Mouse (Mus musculus) granulocyte monocyte progenitor cell, adult 5-6 weeks (primary cell): ENCODE data around the gene Flt3. TPM values are rescaled to one million over a fixed set of nuclear protein-coding genes. Genes with fewer than 3 reads are reported as not detected.
A peak's percentile ranks its signal among the peaks of the same experiment; 100 is the strongest.

ENCODE experiments used
- ATAC-seq: replicated peaks from 2 replicates; pipeline ENCODE4 v1.8.0; 2016; ENCODE audit warnings: mild to moderate bottlenecking, moderate TSS enrichment, inconsistent platforms; ENCODE audit not compliant: poor library complexity, severe bottlenecking
- total RNA-seq, 2 experiments: library from RNA; stranded (forward) in 1 of 2; stranded (reverse) in 1 of 2; fragments of 200-712, 200-1000 nt in 1 of 2; fragments of >200 nt in 1 of 2; fragmentation: Nextera tagmentation in 1 of 2; gene quantifications; 2 replicates each; pipeline ENCODE4 v1.2.3; 2014 to 2017

Flt3 gene
- total RNA-seq, 2 experiments from 2014 or later = 4.7 to 5.3 TPM

DNA sequence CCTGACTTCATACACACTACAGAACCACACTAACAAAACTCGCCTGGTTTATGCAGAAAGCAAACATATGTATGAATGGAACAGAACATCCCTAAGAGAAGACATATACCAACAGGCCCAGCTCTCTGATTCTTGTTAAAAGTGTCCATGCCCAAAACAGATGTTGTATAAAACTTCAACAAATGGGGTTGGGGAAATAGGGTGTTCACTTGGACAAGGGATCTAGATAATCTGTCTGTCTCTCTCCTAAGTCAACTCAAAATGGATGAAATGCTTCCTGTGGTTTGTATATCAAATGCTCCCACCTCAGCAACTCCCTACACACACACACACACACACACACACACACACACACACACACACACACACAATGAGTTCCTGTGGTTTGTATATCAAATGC, 17.7 kb upstream of the Flt3 start:
- ATAC-seq = no peak

DNA sequence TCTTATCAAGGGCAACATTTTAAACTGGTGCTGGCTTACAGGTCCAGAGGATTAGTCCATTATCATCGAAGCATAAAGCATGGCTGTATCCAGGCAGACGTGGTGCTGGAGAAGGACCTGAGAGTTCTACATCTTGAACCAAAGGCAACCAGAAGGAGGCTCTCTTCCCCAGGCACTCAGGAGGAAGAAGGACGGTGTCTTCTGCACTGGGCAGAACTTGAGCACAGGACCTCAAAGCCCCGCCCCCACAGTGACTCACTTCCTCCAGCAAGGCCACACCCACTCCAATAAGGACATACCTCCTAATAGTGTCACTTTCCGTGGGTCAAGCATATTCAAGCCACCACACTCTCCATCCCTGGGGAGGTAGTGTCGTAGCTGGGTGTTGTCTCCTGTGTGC, 10.3 kb upstream of the Flt3 start:
- peak; percentile 50 for ATAC-seq

DNA sequence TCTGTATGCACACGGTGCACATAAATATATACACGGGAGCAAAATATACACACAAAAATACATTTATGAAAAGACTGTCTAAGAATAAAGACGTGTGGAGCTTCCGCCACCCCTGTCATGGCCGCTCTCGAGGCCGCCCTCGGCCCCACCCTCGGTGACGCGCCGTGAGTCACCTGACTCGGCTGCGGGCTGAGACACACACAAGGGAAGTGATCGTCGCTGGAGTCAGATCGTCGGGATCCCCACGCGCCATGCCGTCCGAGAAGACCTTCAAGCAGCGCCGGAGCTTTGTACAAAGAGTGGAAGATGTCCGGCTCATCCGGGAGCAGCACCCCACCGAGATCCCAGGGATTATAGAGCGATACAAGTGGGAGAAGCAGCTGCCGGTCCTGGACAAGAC, 8.4 kb upstream of the Flt3 start:
- ATAC-seq = peak; percentile 50

DNA sequence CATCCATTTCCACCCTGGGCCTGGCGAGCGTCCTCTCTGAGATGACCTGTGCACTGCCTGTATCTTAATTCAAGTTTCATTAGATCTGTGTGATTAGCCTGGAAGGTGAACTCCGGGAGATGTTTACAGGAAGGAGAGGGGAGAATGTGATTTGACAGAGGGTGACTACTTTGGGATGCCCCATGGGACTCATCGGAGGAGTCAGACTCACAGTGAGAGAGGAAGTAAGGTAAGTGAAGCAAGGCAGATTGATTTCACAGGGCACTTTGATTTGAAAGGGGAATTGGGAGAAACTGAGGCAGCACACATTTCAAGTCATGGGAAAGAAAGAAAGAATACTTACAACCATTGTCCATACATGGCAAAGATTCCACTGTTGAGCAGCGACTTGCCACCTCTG, 5.8 kb upstream of the Flt3 start:
- no peak for ATAC-seq

DNA sequence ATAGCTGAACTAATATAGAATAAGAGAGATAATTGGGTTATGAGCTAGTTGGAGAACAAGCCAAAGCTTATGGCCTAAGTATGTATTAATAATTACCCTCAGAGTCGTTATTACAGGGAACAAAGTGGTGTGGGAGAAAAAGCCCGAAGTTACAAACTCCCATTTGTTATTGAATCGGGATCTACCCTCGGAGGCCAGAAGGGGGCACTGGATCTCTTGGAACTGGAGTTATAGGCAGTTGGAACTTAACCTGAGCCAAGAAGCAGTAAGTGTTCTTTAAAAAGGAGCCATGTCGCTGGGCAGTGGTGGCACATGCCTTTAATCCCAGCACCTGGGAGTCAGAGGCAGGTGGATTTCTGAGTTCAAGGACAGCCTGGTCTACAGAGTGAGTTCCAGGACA, 2.2 kb upstream of the Flt3 start:
- ATAC-seq = peak; percentile 20

DNA sequence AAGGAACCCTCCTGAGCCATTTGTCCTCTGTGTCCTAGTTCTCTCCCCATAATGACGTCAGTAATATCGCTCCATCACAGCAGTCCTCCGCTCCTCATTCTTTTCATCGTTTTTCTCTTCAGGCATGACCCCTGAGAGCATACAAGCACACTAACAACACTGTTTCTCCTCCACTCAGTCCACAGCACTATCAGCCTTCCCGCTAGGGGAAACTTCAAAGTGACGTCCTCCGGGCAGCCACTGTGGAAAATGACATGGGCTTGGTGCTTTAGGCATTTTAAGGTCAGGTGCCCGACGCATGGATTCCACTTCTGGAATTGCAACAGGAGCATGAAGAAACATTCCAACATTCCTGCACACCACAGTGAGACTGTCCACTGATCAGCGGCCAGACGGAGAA, 735 bp upstream of the Flt3 start:
- ATAC-seq = 0 out of 2 replicates have a peak, but pooled peaks have one; percentile 5

DNA sequence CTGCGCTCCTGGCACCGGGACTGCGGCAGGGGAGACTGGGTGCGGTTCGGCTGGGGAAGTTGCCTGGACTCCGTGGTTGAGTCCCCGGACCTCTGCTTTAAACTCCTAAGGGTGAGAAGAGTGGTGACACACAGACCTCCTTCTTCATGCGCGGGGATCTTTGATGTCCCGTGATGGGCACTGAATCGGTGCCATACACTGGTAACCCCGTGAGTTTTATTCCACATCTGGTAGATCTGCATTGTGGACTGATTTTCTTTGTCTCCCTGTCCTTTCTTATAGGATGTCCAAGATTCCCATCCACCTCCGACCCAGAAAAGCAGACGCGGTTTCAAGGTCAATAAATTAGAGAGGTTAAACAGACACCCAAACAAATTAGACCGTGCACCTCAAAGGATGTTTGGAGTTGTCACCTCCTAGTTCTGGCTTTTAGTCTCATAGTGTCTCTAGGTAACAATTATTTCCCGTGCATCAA, 253 bp upstream of the Flt3 start:
- ATAC-seq = no peak

DNA sequence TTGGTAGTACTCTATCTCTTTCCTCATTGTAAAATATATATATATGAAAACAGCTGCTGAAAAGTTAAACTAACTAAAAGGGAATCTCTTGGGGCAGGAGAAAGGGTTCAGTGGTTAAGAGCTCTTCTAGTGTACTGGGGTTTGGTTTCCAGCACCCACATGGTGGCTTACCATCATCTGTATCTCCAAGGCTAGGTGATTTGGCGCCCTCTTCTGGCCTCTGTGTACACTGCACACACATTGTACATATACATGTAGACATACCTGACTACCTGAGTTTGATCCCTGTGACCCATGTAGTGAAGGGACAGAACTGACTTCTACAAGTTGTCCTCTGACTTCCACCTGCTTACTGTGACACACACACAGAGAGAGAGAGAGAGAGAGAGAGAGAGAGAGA, 5.2 kb downstream of the Flt3 start:
- ATAC-seq = no peak

DNA sequence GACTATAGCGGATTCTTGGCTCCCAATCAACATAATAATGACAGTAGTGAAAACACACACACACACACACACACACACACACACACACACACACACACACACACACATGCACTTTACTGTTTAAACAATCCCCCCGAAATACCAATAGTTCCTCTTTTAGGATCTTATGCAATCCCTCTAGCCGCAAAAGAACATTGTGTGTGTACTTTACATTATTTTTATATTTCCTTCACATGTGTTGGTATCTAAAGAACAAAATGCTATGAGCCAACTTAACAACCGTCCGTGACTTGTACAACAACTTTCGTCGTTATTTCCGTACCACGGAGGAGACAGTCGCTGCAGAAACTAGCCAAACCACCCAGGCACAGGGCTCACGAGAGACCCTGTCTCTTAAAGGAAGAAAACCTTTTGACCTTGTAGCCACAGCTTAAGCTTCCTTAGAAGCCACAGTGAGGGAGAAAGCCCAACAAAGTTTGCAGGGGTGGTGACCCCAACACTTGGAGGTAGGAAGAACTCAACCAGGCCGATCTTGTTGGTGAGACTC, 7.5 kb downstream of the Flt3 start:
- ATAC-seq = peak; percentile 67

DNA sequence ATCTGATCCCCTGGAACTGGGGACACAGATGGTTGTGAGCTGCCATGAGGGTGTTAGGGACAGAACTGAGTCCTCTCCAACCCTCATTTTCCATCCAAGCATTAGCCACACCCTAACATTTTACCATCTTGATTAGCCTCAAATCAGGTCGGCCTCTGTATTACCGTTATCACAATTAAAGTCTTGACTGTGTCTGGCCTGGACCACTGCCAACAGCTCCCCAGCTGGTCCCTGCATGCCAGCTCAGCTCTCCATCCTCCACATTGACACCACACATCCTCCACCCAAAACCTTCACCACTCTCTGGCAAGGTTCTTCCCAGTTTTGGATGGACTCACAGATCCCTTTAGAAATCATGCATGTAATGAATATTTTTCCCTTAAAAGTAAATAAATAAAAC, 9.5 kb downstream of the Flt3 start:
- no peak for ATAC-seq

DNA sequence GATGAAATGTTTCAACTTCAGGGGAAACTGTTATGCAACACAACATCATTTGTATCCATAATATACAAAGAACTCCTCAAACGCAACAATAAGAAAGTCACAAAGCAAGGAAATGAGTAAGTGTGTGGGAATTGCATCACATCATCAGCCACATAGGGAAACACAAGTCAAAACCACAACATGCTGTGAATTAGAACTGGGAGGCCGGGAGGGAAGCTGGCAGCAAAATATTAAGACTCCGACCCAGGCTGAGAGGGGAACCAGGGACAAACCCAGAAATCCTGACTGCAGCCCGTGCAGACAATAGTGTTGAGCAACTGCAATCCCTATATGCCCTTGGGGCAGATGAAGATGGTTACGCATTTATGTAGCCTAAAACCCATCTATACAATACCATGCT, 11.2 kb downstream of the Flt3 start:
- peak; percentile 80 for ATAC-seq

DNA sequence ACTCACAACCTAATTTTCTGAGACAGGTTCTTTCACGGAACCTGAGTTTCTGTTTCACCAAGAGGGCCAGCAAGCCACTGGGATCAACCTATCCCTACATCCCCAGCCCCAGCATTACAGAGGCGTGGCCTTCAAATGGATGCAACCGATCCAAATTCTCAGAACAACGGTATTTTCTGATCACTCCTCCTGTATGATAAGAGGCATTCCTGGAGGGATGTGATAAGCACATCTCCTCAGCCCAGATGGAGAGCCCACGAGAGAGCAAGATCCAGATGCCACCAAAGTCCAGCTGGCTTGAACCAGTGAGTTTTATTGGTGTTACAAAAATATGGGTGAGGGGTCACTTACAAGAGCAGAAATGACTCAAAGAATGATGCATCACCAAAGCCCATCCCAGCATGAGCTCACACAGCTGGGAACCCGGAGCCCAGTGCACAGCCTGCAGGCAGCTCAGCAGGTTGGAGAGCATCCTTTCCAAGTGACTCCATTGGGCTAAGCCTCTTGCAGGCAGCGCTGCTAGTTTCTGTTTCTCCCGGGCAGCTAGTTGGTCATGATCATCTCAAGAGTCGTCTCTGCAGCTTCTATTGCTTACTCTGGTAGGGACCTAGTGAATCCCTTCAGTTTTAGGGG, 11.8 kb downstream of the Flt3 start:
- no peak; the same call in 1 of the 2 replicates for ATAC-seq

DNA sequence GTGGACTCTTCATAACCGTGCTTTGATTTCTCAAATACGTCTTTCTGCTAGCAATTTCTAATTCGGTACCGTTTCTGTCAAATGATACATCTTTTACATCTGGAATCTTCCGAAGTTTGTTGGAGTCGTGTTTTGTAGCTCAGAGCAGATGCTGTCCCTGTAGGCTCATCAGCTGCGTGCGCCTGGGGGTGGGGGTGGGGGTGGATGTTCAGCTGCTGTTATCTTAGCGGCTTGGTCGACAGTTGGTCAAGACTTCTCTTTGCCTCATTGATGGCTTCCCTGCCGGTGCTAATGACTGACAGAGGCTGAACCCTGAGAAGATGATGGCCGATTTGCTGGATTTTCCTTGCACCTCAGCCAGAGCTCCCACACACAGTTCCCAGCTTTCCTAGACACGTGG, 13.4 kb downstream of the Flt3 start:
- no peak for ATAC-seq

DNA sequence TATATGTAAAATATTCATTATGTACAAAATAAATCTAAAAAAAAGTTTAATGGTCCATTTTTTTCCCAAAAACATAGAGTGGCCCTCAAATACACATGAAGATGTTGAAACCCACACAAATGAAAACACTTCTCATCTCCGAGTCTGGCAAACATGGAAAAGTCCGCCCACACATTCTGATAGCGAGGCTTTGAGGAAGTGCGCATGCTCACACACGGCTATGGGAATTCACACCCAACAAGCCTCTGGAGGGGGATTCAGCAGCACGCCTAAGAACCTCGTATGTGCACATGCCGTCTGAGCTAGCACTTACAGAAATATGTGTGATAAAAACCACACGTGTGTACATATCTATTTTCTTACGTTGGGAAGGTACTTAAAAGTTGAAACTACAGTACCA, 18.9 kb downstream of the Flt3 start:
- no peak for ATAC-seq

DNA sequence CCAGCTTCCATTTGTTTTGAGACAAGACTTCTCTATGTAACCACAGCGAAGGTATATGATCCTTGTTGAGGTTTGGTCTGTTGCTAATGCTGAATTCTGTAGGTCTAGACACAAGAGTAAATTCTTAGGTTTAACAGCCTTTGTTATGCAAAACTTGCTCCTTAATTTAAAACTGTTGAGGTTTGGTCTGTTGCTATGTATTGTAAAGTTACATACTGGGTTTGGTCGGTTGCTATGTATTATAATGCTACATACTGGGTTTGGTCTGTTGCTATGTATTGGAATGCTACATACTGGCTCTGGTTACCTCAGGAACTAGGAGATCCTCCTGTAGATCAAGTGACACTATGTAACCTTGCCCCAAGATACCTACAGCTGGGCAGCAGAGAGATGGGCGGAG, 20.8 kb downstream of the Flt3 start:
- peak; percentile 25; the same call in 1 of the 2 replicates for ATAC-seq

DNA sequence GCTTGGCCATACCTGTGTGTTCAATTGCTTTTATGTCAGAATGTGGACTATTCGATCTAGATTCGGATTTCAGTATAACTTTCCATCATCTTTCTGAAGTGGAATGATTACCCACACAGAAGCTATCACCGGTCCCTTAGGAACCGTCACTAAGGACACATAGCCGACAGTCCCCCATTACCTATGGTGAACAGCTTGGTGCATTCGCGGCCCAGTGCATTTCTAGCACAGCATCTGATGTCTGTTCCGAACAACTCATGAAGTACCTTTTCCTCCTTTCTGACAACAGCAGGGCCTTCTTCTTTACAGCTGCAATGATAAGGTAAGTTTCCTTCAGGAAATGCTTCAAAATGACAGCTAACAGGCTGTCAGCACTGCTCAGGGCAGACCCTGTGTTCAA, 30.0 kb downstream of the Flt3 start:
- ATAC-seq = no peak

DNA sequence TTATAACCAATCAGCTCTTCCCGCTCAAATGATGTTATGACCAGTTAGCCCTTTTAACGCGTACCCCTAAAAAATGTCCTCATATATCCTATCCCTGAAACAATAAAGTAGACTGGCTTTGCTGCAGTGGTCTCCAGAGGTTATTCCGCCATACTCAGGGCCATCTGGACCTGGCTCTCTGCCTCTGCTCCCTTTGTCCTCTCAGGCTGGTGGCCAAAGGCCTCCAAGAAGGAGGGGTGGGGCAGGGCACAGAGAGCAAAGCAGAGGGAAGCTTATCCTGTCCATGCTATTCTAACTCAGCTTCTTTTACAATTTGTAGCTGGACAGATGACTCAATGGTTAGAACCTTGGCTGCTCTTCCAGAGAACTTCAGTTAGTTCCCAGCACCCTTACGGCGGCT, 32.1 kb downstream of the Flt3 start:
- ATAC-seq = no peak

DNA sequence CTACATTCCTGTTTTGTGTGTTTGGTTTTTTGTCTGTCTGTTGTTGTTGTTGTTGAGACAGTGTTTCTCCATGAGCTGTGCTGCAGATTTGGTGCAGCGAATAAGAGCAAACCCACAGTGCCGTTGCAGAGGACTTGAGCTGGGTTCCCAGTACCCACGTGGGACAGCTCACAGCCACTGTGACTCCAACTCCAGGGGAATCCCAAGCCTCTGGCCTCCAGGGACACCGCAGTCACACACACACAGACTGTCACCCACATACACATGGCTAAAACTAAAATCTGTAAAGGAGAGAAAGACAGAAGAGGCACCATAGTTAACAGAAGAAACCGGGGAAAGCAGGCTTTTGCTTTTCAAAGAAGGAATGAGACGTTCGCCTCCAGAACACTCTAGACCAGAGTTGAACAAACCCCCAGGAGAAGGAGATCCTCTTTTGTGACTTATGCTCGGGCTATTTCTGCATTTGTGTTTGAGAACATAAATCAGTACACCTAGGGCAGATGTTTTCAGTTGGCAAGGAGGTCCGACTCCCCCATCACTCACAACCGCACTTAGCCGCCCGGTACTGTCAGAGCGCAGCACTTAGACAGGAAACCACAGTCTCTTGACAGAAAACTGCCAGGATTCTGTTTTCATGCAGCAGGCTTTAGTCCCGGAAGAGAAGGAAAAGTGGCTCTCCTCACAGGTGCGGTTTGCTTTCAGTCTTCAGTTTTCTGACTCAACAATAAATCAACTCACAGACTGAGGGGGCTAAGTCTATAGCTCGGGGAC, 34.1 kb downstream of the Flt3 start:
- peak; percentile 51 for ATAC-seq

DNA sequence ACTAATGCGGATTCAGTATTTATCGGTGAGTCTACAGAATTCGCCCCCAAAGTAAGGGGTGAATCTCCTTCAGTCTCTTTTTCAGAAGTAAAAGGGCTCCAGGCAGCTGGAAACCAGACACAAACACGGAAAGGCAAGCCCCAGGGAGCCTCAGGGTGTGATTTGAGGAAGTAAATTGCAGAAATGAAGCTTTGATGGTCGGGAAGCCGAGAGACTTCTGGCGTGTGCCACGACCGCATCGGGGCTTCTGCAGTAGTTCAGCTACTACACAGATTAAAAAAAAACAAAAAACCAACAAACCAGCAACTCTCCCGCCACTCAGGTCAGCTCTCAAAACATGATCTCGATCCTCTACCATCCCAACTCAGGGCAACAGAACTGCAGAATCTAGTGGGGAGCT, 37.2 kb downstream of the Flt3 start:
- peak; percentile 84 for ATAC-seq

DNA sequence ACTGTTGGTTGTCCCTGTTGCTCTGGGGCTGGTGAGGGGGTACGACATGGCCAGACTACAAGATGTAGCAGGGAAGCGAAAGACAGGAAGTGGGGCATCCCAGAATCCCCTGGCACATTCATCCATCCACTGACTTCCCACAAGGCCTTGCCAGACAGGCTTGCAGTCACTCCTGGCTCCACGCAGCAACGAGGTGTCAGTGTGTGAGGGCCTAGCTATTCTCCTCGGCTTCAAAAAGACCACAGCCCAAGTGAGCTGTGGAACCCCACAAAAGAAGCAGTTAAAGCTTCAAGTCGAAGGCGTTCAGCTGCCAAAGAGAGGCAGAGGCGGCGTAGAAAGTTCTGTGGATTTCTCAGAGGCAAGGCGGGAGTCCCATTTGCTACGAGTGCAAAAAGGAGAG, 41.8 kb downstream of the Flt3 start:
- no peak for ATAC-seq

DNA sequence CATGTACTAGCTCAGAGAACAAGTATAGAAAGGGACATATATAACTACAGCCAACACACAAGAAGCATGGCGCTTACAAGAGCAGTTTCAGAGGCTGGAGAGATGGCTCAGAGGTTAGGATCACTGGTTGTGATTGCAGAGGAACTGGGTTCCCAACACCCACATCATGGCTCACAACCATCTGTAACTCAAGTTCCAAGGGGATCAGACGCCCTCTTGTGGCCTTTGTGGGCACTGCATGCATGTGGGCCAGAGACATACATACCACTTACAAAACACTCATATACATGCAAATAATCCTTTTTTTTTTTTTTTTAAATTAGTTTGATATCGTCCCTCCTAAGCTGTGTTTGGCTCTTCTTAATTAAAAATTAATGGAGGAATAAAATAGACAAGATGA, 42.8 kb downstream of the Flt3 start:
- ATAC-seq = peak; percentile 47
